Mouse (Mus musculus) kidney, embryonic 14.5 days (tissue): ENCODE measurements around the gene Hdgfl3. TPM values are rescaled to one million over a fixed set of nuclear protein-coding genes. Genes with fewer than 3 reads are reported as not detected.

ENCODE experiments used
- ATAC-seq: fragments of 200-750 bp; cut with Nextera tagmentation; 2 replicates; pipeline ENCODE4 v1.8.0; 2017; ENCODE audit warnings: moderate number of reproducible peaks, mild to moderate bottlenecking, moderate TSS enrichment, moderate library complexity; ENCODE audit not compliant: low FRiP score, low TSS enrichment
- H3K27ac ChIP-seq: fragments of 300-500 bp; sonication (generic); 2 replicates; pipeline ENCODE4 v1.5.1; 2014; ENCODE audit warnings: low read depth, mild to moderate bottlenecking, low read length, moderate library complexity, mixed read lengths
- H3K27me3 ChIP-seq: fragments of 300-500 bp; sonication (generic); 2 replicates; pipeline ENCODE4 v1.6.1; 2014; ENCODE audit warnings: mild to moderate bottlenecking, low read length; ENCODE audit not compliant: control insufficient read depth, insufficient read depth
- H3K36me3 ChIP-seq: fragments of 300-500 bp; sonication (generic); 2 replicates; pipeline ENCODE4 v1.6.1; 2014; ENCODE audit warnings: low read length, mixed read lengths; ENCODE audit not compliant: control insufficient read depth, insufficient read depth
- H3K4me1 ChIP-seq: fragments of 300-500 bp; sonication (generic); 2 replicates; pipeline ENCODE4 v1.6.1; 2014; ENCODE audit warnings: low read length, mixed read lengths; ENCODE audit not compliant: control insufficient read depth, insufficient read depth
- H3K4me2 ChIP-seq: fragments of 300-500 bp; sonication (generic); replicated peaks from 2 replicates; pipeline ENCODE4 v1.6.1; 2014; ENCODE audit warnings: low read depth, mild to moderate bottlenecking, low read length
- H3K4me3 ChIP-seq: fragments of 300-500 bp; sonication (generic); 2 replicates; pipeline ENCODE4 v1.5.1; 2014; ENCODE audit warnings: mild to moderate bottlenecking, low read length
- H3K9ac ChIP-seq: fragments of 300-500 bp; sonication (generic); 2 replicates; pipeline ENCODE4 v1.6.1; 2014; ENCODE audit warnings: low read depth, mild to moderate bottlenecking, low read length, moderate library complexity
- H3K9me3 ChIP-seq: fragments of 300-500 bp; sonication (generic); 2 replicates; pipeline ENCODE4 v1.6.1; 2016; ENCODE audit warnings: low read length; ENCODE audit not compliant: control insufficient read depth
- WGBS: fragments of 180-500 bp; shearing (Covaris S2); extraction: QIAGEN DNeasy Blood & Tissue Kit; methylation state at CpG from one replicate; pipeline ENCODE4 v1.1.7; 2014; 5-methylcytosine and 5-hydroxymethylcytosine counted together
- polyA plus RNA-seq: library from polyadenylated mRNA; unstranded; fragments of >200 nt; fragmentation: Nextera tagmentation; extraction: Ambion mirVana; gene quantifications from 2 replicates; pipeline ENCODE4 v1.2.1, GENCODE M21; 2014

Gene Hdgfl3
- polyA plus RNA-seq, 1 experiment from 2014 or later = 21.5 TPM

DNA sequence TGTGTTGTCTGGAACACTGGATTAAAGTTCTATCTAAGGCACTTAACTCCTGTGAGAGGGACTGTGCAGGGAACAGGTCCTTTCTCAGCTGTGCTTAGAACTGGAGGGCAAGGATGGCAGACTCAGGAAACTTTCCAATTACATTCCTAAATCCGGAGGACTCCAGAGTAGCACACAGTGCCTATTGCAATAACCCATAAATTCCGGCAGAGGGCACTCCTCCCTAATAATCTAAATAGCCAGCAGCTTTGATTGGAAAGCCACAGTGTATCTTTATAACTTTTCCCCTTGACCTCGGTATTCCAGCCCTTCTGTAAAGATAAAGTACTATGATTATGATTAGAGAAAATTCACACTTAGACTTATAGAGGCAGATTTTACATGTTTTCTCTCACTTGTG is 25.4 kb upstream of the Hdgfl3 start:
- H3K27ac ChIP-seq = no peak overlapping the region
- WGBS = 3% methylated on average over 3 of the region's 3 CpGs
- ATAC-seq = no peak

DNA sequence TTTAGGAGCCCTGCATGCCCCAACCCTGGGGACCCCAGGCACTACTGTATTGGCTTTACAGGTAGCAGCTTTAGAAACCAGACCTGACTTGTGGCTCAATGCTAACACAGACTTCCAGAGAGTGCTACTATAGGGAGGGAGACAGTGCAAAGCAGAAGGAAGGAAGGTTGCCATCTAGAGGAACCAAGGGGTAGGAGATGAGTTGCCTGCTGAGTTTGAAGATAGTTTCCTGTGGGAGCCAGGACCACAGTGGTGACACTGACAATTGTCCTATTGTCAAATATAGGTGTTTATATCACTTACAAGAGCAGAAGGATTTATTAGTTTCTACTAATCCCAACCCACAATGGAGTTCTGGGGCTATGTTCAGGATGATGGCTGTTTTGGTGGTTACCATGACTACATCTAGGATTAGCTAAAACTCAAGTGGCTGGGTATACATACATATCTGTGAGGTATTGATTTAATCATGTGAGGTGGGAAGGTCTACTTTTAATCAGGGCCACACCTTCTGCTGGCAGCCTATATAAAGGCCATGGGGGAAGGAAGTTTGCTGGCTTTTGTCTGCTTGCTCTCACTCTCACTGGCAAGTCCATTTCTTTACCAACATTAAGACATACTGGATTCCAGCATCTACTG is 20.1 kb upstream of the Hdgfl3 start:
- Histone ChIP-seq H3K4me3 (no peak overlapping the region), H3K27ac (no peak overlapping the region), H3K4me1 (no peaks in the 10 kb centered on the region), H3K36me3 (no peaks in the 10 kb centered on the region), H3K9ac (no peak overlapping the region), H3K4me2 (no peak overlapping the region), H3K9me3 (no peaks in the 10 kb centered on the region), H3K27me3 (0 out of 2 replicates have a peak, but pooled peaks cover 5% of the 10 kb centered on the region)
- ATAC-seq = no peak

More for the DNA sequence above, 25.4 kb upstream of the Hdgfl3 start:
- Histone ChIP-seq H3K4me1 (no peaks in the 10 kb centered on the region), H3K9ac (no peak overlapping the region), H3K36me3 (no peaks in the 10 kb centered on the region), H3K27me3 (0 out of 2 replicates have a peak, but pooled peaks cover 5% of the 10 kb centered on the region), H3K4me2 (no peak overlapping the region), H3K4me3 (no peak overlapping the region), H3K9me3 (no peaks in the 10 kb centered on the region)

DNA sequence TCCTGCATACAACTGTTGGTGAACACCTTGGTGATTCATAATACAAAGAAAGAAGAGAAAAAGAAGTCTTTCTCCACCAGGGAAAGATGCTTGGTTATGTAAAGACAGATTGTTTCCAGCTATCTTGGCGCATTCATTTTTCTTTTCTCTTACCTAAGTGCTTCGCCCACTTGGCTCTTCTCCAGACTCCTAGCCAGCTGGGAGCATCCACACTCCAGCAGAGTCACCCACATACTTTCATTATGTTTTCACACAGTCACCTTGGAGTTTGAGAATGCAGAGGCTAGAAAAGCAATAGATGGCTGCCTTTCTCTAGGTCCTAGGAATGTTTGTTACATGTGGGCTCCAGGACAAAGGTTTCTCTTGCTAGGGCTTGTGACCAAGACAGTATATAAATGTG is 16.2 kb upstream of the Hdgfl3 start:
- Histone ChIP-seq H3K4me1 (no peaks in the 10 kb centered on the region), H3K9ac (no peak overlapping the region), H3K27me3 (no peaks in the 10 kb centered on the region), H3K4me3 (no peak overlapping the region), H3K9me3 (no peaks in the 10 kb centered on the region), H3K36me3 (no peaks in the 10 kb centered on the region), H3K4me2 (no peak overlapping the region), H3K27ac (no peak overlapping the region)
- no peak for ATAC-seq
- 90% methylated on average over 2 of the region's 2 CpGs for WGBS

DNA sequence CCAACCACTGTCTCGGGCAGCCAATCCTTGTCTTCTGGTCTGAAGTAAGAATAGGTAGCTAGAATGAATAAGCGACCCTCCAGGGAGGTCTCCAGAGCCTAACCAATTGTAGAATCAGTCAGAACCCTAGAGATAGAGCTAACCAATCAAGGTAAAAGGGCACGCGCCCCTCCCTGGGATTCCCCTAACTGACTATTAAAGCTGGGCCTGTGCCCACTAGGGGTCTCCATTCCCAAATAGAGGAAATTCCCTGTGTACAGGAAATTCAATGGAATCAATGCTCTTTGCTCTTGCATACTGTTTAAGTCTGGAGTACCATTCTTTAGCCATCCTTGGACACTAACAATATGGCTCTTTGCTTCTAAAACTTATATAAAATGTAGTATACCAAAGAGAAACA is 11.1 kb upstream of the Hdgfl3 start:
- no peak for ATAC-seq
- no peak overlapping the region for H3K4me3 ChIP-seq
- H3K27me3 ChIP-seq = no peaks in the 10 kb centered on the region
- no peak overlapping the region for H3K27ac ChIP-seq
- WGBS = 23% methylated on average over 4 of the region's 4 CpGs
- H3K4me1 ChIP-seq = no peaks in the 10 kb centered on the region
- no peaks in the 10 kb centered on the region for H3K36me3 ChIP-seq
- no peaks in the 10 kb centered on the region for H3K9me3 ChIP-seq
- no peak overlapping the region for H3K9ac ChIP-seq
- H3K4me2 ChIP-seq = no peak overlapping the region

DNA sequence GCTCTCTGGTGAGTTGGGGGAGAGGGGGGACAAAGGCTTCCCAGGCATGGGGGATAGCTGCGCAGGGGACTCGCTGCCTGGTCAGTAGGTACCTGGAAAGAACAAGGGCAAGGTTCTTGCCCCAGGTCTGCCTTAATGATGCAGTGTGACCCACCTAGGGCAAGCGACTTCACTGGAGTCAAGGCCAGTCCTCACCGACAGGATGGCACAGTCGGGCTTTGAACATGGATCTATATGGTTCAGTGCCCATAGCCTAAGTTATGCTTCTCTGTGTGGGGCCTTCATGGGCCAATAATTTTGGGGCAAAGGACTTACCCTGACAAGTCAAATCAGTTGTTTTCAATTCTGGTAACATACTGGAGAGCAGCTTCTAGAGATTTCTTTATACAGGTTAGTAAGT is 533 bp upstream of the Hdgfl3 start:
- no peaks in the 10 kb centered on the region for H3K9me3 ChIP-seq
- peak overlapping the region; percentile 84 for H3K4me2 ChIP-seq
- no peaks in the 10 kb centered on the region for H3K36me3 ChIP-seq
- peak overlapping the region; percentile 93 for H3K9ac ChIP-seq
- no peak for ATAC-seq
- WGBS = 3% methylated on average over 5 of the region's 5 CpGs
- H3K4me1 ChIP-seq = 0 out of 2 replicates have a peak, but pooled peaks cover 4% of the 10 kb centered on the region
- no peaks in the 10 kb centered on the region for H3K27me3 ChIP-seq
- peak overlapping the region; percentile 88 for H3K4me3 ChIP-seq
- no peak overlapping the region for H3K27ac ChIP-seq

DNA sequence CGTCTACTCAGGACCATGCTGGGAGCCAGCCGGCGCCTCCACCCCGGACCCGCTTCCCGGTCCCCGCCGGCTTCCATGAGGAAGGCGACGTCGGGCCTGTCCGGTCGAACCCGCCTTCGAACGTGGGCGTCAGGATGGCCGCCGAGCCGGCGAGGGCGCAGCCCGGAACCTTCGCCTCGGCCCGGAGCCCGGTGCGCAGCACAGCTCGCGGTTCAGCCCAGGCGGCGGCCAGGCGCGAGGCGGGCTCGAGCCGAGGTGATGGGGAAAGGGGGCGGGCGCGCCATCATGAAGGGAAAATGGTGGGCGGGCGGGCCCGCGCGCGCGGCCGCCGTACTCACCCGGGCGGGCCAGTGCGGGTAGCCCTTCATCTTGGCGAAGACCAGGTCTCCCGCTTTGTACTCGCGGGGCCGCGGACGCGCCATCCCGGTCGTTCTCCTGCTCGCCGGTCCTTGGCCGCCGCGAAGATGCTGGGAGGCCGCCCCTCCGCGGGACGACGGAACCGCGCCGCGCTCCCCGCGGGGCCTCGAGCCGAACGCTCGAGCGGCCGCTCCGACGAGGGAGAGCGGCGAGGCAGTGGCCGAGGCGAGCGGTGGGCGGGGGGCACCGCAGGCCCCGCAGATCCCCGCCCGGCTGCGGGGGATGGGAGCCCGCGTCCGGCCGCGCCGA is 539 bp downstream of the Hdgfl3 start:
- Histone ChIP-seq H3K4me2 (peak overlapping the region; percentile 84), H3K27me3 (no peaks in the 10 kb centered on the region), H3K27ac (peak overlapping the region; percentile 83), H3K4me1 (0 out of 2 replicates have a peak, but pooled peaks cover 4% of the 10 kb centered on the region), H3K36me3 (no peaks in the 10 kb centered on the region), H3K9ac (peak overlapping the region; percentile 93), H3K9me3 (no peaks in the 10 kb centered on the region), H3K4me3 (peak overlapping the region; percentile 88)
- ATAC-seq = peak; percentile 75
- WGBS = under 1% methylated on average over 99 of the region's 103 CpGs

DNA sequence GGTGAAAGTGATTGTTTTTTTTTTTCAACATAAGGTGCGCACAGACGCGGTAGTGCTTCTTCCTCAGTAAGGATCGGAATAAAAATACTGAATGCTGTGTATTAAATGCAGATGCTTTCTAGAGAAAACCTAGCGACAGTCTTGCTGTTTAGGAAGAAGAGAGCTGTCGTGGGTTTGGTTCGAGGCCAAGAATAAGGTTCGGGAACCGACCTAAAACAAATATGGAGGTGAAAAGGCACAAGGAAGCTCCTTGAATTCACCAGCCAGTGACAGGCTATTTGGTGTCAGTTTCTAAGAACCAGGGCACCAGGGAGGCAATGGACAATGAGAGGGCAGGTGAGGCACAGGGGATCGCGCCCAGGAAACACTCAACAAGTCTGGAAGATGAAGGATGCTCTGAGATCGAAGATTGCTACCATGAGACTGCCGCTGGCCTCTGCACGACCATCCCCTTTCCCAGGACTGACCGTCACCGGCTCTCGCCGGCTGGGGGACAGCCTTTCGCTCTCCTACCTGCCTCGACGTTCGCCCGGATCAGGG is 1.1 kb downstream of the Hdgfl3 start:
- no peaks in the 10 kb centered on the region for H3K9me3 ChIP-seq
- WGBS = 5% methylated on average over 22 of the region's 23 CpGs
- ATAC-seq = no peak

DNA sequence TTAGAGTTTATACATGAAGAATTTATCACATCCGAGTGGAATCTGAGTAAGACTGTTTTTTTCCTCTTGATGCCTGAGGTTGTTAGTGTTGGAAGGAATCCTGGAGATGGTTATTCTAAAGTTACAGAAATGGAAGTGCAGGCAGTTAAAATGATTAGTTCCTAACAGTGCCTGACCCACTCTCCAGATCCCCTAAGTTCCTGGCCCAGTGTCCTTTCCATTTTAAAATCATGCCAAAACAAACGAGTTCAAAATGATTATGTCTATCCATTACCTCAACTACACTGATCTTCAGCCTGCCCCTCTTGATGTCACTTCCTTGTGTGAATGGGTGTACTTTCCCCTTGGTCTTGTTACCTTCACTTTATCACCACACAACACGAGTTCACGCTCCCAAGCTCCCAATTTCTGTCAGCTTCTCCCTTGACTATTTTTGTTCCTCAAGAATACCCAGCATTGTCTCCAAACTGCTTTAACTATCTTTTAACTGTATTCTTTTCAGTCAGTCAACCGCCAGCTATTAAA is 1.7 kb downstream of the Hdgfl3 start:
- Histone ChIP-seq H3K4me3 (peak overlapping the region; percentile 88), H3K36me3 (no peaks in the 10 kb centered on the region), H3K9me3 (no peaks in the 10 kb centered on the region), H3K27me3 (no peaks in the 10 kb centered on the region), H3K9ac (peak overlapping the region; percentile 93; the same call in 1 of the 2 replicates), H3K4me1 (0 out of 2 replicates have a peak, but pooled peaks cover 4% of the 10 kb centered on the region), H3K4me2 (peak overlapping the region; percentile 84), H3K27ac (no peak overlapping the region)
- no peak for ATAC-seq
- 20% methylated on average over 5 of the region's 5 CpGs for WGBS

More for the DNA sequence above, 1.1 kb downstream of the Hdgfl3 start:
- 0 out of 2 replicates have a peak, but pooled peaks cover 4% of the 10 kb centered on the region for H3K4me1 ChIP-seq
- no peaks in the 10 kb centered on the region for H3K27me3 ChIP-seq
- peak overlapping the region; percentile 83; the same call in 1 of the 2 replicates for H3K27ac ChIP-seq
- H3K36me3 ChIP-seq = no peaks in the 10 kb centered on the region
- H3K4me2 ChIP-seq = peak overlapping the region; percentile 84
- peak overlapping the region; percentile 88 for H3K4me3 ChIP-seq
- peak overlapping the region; percentile 93 for H3K9ac ChIP-seq

DNA sequence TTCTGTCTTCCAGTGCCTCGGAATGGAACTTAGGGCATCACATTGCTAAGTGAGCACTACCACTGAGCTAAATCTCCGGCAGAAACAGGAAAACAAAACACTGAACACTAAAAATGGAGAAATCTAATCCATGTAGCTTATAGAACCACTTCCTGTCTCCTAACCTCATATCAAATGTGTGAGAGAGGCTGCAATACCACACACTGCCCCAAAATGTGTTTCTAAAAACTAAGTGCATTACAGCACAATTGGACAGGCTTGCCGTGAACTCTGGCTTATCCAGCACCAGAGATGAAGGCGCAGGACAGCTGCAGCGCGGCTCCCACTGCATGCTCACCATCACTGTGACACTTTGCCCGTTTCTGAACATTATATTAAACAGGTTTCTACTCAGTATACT is 5.3 kb downstream of the Hdgfl3 start:
- no peaks in the 10 kb centered on the region for H3K27me3 ChIP-seq
- H3K27ac ChIP-seq = no peak overlapping the region
- no peak overlapping the region for H3K4me2 ChIP-seq
- no peak overlapping the region for H3K4me3 ChIP-seq
- no peak overlapping the region for H3K9ac ChIP-seq
- 75% methylated on average over 7 of the region's 7 CpGs for WGBS
- H3K4me1 ChIP-seq = 0 out of 2 replicates have a peak, but pooled peaks cover 4% of the 10 kb centered on the region
- ATAC-seq = no peak
- H3K9me3 ChIP-seq = no peaks in the 10 kb centered on the region
- no peaks in the 10 kb centered on the region for H3K36me3 ChIP-seq
